Mouse (Mus musculus) ES-Bruce4 (cell line): ENCODE data around the gene Slc25a21. TPM values are rescaled to one million over a fixed set of nuclear protein-coding genes. Genes with fewer than 3 reads are reported as not detected.

ENCODE experiments used
- H3K27ac ChIP-seq: 2 replicates; pipeline ENCODE4 v1.5.1; 2012; ENCODE audit warnings: low read length, inconsistent platforms; ENCODE audit not compliant: insufficient read depth
- H3K27me3 ChIP-seq: 2 replicates; pipeline ENCODE4 v1.6.1; 2012; ENCODE audit warnings: mild to moderate bottlenecking, low read length, inconsistent platforms; ENCODE audit not compliant: control insufficient read depth, poor library complexity, insufficient read depth, severe bottlenecking
- H3K36me3 ChIP-seq: 2 replicates; pipeline ENCODE4 v1.6.1; 2012; ENCODE audit warnings: inconsistent platforms, mild to moderate bottlenecking, low read length, moderate library complexity; ENCODE audit not compliant: control insufficient read depth, poor library complexity, insufficient read depth, severe bottlenecking
- H3K4me1 ChIP-seq: one replicate; pipeline ENCODE4 v1.8.1; 2011; ENCODE audit warnings: low read length; ENCODE audit not compliant: control insufficient read depth, insufficient read depth
- H3K4me3 ChIP-seq: 2 replicates; pipeline ENCODE4 v1.5.1; 2011; ENCODE audit warnings: low read depth, mild to moderate bottlenecking, low read length
- H3K9ac ChIP-seq: 2 replicates; pipeline ENCODE4 v1.6.1; 2012; ENCODE audit warnings: low read depth, mild to moderate bottlenecking, inconsistent platforms; ENCODE audit not compliant: poor library complexity, severe bottlenecking
- H3K9me3 ChIP-seq: replicated peaks from 2 replicates; pipeline ENCODE4 v1.6.1; 2012; ENCODE audit warnings: mild to moderate bottlenecking, low read length, inconsistent platforms; ENCODE audit not compliant: control insufficient read depth, poor library complexity, insufficient read depth, severe bottlenecking
- CTCF ChIP-seq: IDR thresholded peaks from one replicate; pipeline ENCODE4 v1.8.1; 2011; ENCODE audit warnings: low read depth, low read length
- EP300 ChIP-seq: IDR thresholded peaks from 2 replicates; pipeline ENCODE4 v1.6.1; 2011; ENCODE audit warnings: low read depth, low read length; ENCODE audit not compliant: insufficient read depth
- POLR2A ChIP-seq: IDR thresholded peaks from one replicate; pipeline ENCODE4 v1.8.1; 2011; ENCODE audit warnings: low read length; ENCODE audit not compliant: insufficient read depth
- polyA plus RNA-seq: library from polyadenylated mRNA; stranded (reverse); fragments of >200 nt; gene quantifications from 2 replicates; pipeline ENCODE4 v1.2.4, GENCODE M21; 2011; ENCODE audit warnings: low read depth; ENCODE audit not compliant: missing spikeins, insufficient read depth, insufficient read length

Gene Slc25a21
- polyA plus RNA-seq, 1 experiment: not detected

- no peak overlapping the region for H3K4me3 ChIP-seq
- H3K9me3 ChIP-seq: no peaks in the 10 kb centered on the region
- no peak overlapping the region for H3K27ac ChIP-seq
- no peaks in the 10 kb centered on the region for H3K36me3 ChIP-seq
- H3K27me3 ChIP-seq: no peaks in the 10 kb centered on the region
- no peaks in the 10 kb centered on the region for H3K4me1 ChIP-seq
- no peak for TF ChIP-seq POLR2A
- TF ChIP-seq EP300: no peak
- TF ChIP-seq CTCF: no peak
- no peak overlapping the region for H3K9ac ChIP-seq
Measured at GRCm38 (mm10) chr12:56944265-56944664, 253.0 kb downstream of the Slc25a21 start.

GRCm38 (mm10) chr12:56940861-56941260 lies 256.4 kb downstream of the Slc25a21 start:
- no peak overlapping the region for H3K27ac ChIP-seq
- H3K9ac ChIP-seq: no peak overlapping the region
- no peaks in the 10 kb centered on the region for H3K27me3 ChIP-seq
- TF ChIP-seq EP300: no peak
- no peak for TF ChIP-seq CTCF
- TF ChIP-seq POLR2A: no peak
- H3K9me3 ChIP-seq: no peaks in the 10 kb centered on the region
- no peaks in the 10 kb centered on the region for H3K36me3 ChIP-seq
- H3K4me3 ChIP-seq: no peak overlapping the region
- H3K4me1 ChIP-seq: no peaks in the 10 kb centered on the region

- Histone ChIP-seq H3K27ac (no peak overlapping the region), H3K9ac (no peak overlapping the region), H3K36me3 (no peaks in the 10 kb centered on the region), H3K4me3 (no peak overlapping the region), H3K27me3 (no peaks in the 10 kb centered on the region), H3K9me3 (peaks cover 5% of the 10 kb centered on the region), H3K4me1 (no peaks in the 10 kb centered on the region)
- TF ChIP-seq CTCF (no peak), POLR2A (no peak), EP300 (no peak)
Measured at GRCm38 (mm10) chr12:56918145-56918544, 279.1 kb downstream of the Slc25a21 start.

- H3K27ac ChIP-seq: no peak overlapping the region
- H3K9me3 ChIP-seq: peaks cover 5% of the 10 kb centered on the region
- no peaks in the 10 kb centered on the region for H3K36me3 ChIP-seq
- H3K27me3 ChIP-seq: no peaks in the 10 kb centered on the region
- H3K9ac ChIP-seq: no peak overlapping the region
- H3K4me1 ChIP-seq: no peaks in the 10 kb centered on the region
- H3K4me3 ChIP-seq: no peak overlapping the region
- TF ChIP-seq EP300 (no peak), POLR2A (no peak), CTCF (no peak)
Measured at GRCm38 (mm10) chr12:56906476-56906875, 290.8 kb downstream of the Slc25a21 start.

GRCm38 (mm10) chr12:56905652-56906305 lies 291.5 kb downstream of the Slc25a21 start:
- no peak overlapping the region for H3K9ac ChIP-seq
- TF ChIP-seq EP300: no peak
- no peak for TF ChIP-seq CTCF
- TF ChIP-seq POLR2A: no peak
- no peak overlapping the region for H3K4me3 ChIP-seq
- H3K9me3 ChIP-seq: peaks cover 3% of the 10 kb centered on the region
- H3K4me1 ChIP-seq: no peaks in the 10 kb centered on the region
- H3K36me3 ChIP-seq: no peaks in the 10 kb centered on the region
- no peak overlapping the region for H3K27ac ChIP-seq
- no peaks in the 10 kb centered on the region for H3K27me3 ChIP-seq

- H3K27ac ChIP-seq: no peak overlapping the region
- H3K4me1 ChIP-seq: no peaks in the 10 kb centered on the region
- no peak overlapping the region for H3K9ac ChIP-seq
- H3K36me3 ChIP-seq: no peaks in the 10 kb centered on the region
- no peak for TF ChIP-seq CTCF
- TF ChIP-seq EP300: no peak
- TF ChIP-seq POLR2A: no peak
- no peaks in the 10 kb centered on the region for H3K9me3 ChIP-seq
- H3K27me3 ChIP-seq: no peaks in the 10 kb centered on the region
- H3K4me3 ChIP-seq: no peak overlapping the region
Measured at GRCm38 (mm10) chr12:56905222-56905621, 292.1 kb downstream of the Slc25a21 start.
